Mouse (Mus musculus): ENCODE data around the gene Trim43b. TPM values are rescaled to one million over a fixed set of nuclear protein-coding genes. Genes with fewer than 3 reads are reported as not detected.
"Not testable (repeated sequence)": the region's sequence is repeated elsewhere in the genome, so short reads cannot be mapped to it uniquely, and the experiment has no call there.

Trim43b gene
- under 1 TPM in 1 of 2 experiments, not detected in 1; 0.46 TPM for total RNA-seq (2021)
- long read RNA-seq, experiment 1 = 0 reads
- long read RNA-seq, experiment 2 = 0 reads

DNA sequence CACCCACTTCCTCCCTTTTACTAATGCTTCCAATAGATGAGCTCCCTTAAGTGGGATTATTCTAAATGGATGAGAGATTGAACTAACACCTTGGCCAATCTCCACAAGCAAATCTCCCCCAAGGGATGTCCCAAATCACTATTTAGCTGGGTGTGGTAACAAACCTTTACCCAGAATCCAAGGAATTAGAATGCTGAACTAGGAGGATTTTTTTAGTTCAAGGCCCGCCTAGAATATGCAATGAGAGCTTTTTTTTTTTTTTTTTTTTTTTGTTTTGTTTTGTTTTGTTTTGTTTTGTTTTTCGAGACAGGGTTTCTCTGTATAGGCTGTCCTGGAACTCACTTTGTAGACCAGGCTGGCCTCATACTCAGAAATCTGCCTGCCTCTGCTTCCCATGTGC is at the start of gene Trim43b:
Gene Trim43b (minus strand): TSS at position 101 of the 400 bp plus-strand sequence.
- DNase-seq = not testable (repeated sequence)

DNA sequence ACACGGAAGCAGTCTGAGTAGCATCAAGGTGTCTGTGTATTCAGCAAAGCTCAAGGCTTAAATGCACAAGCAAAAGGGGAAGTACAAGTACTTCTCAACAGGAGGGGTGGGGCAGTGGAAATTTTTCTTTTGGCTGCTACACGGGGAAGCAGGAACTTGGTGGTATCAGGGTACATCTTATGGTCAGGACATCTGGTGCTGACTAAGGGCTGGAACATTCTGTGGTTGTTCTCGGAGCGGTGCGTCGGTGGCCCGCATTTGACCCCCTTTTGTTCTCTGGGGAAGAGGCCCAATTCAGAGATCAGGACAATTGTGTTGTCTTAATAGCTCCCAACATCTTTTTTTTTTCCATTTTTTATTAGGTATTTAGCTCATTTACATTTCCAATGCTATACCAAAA is 11.9 kb upstream of the Trim43b start:
- not testable (repeated sequence) for DNase-seq

DNA sequence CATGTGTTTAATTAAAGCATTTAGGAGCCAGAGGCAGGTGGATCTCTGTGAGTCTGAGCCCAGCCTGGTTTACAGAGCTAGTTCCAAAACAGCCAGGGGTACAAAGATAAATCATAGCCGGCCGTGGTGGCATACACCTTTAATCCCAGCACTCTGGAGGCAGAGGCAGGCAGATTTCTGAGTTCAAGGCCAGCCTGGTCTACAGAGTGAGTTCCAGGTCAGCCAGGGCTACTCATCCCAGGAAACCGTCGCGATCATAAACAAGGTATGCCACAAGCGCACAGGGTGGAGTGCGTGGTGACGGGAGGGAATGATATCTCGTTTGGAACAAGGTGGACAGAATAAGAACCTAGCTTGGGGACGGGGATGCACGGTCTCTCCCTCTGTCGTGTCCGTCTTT is 5.9 kb downstream of the Trim43b start:
- DNase-seq = not testable (repeated sequence)

DNA sequence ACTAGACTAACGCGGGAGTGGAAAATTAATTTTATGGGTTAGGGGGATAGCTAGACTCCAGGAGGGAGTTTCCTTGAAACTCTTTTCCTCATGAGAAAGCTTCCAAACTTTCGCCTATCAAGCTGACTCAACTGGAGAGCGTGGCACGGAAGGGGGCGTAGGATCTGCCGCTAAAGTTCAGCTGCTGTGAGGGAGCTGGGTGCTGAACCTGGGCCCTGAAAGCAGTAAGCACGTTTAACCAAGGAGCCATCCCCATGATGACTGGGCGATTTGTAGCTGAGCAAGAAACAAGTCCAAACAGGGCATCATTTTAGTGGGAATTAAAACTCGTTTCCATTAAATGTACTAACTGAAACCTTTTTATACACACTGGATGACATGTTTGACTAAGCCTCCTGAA is 13.0 kb downstream of the Trim43b start:
- DNase-seq = not testable (repeated sequence)

DNA sequence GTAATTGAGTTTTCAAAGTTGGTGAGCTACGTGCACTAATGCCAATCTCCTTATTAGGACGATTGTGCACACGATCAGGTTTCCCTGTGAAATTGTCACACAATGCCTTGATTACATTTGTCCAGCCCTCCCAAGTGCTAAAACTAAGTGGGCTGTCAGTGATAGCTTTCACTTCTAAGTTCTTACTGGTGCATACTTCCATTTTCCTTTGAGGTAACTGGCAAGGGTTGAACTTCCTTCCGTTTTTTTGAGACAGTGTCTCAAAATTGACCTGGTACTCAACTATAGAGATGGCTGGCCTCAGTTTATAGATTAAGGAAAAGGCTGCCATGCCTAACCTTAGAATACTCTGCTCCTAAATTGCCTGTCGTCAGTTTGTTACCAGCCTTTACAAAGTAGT is 16.1 kb downstream of the Trim43b start:
- DNase-seq = not testable (repeated sequence)

DNA sequence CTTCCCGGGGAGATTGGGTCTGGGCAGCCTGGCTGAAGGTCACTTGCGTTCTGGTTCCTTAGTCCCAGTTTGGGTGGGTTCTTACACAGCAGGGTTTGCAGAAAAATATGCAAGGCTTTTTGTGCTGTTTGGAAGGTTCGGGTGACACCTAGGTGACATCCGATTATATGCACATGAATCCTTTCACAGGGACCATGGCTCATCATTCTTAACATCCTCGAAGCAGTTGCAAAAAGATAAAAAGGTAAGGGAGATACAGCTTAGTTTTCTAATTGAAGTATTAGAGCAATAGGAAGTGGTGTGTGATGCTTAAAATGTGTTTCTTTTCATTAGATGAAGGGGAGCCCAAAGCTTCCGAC is 25.5 kb downstream of the Trim43b start:
- not testable (repeated sequence) for DNase-seq

DNA sequence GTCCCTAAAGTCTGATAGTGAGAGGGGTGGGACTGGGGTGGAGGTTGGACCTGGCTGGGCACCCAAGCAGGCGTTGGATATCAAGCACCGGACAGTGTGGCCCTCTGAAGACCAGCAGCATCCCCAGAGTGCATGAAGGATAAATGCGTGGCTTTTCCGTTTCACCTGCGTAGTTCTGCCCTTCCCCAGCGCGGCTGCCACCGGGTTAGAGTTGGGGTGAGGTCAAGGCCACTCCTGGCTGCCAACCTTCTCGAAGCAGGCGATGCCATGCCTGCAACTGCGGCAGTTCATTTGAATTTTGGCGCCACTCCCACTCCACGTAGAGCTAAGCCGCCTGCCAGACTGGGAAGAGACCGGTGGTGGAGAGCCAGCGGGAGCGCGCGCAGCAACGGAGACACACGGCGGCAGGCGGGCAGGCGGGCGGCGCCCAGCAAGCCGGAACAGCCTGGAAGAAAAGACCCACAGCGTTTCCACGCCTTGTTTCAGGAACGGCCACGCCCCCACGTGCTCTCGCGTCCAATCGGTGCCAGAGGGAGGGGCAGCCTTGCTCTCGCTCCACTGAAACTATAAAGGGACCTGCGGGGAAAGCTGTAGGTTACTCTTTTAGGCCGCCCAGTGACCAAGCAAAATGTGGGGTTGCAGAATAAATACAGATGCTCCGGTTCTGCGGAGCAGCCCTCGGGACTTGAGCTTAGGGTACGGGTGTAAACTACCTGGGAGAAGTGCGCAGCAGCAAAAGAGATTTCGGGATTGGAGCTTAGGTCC is 26.1 kb downstream of the Trim43b start:
- peak; percentile 84 to 85 for DNase-seq

Other genes starting within 250 kb of the Trim43b start
- gene Bcl2a1a, start 135.9 kb downstream of the Trim43b start, total RNA-seq (2021) = under 1 TPM; 0.57 to 0.62 TPM
- gene Bcl2a1b, start 106.4 kb upstream of the Trim43b start, total RNA-seq (2021) = 1 to 10 TPM in 1 of 2 experiments, under 1 TPM in 1; 0.79 to 1.8 TPM
- gene Gm29094, start 106.5 kb upstream of the Trim43b start, total RNA-seq (2021) = 1 to 10 TPM in 1 of 2 experiments, not detected in 1; 1.9 TPM
- gene Mthfs, start 117.8 kb upstream of the Trim43b start, total RNA-seq (2021) = 10 to 100 TPM; 16.1 to 20.2 TPM

All from heart, adult 18-20 months (tissue).